Mouse (Mus musculus) splenic B cell, adult 2 months (primary cell): ENCODE results near the gene Olfr218.
"Not testable (repeated sequence)": the region's sequence is repeated elsewhere in the genome, so short reads cannot be mapped to it uniquely, and the experiment has no call there.

Experiments
- DNase-seq: peaks from one replicate; pipeline ENCODE4 v3.0.0-alpha.2; 2011; ENCODE audit warnings: low read depth, low spot score
- H3K27me3 ChIP-seq: 2 replicates; pipeline ENCODE4 v1.6.1; 2012; ENCODE audit warnings: mild to moderate bottlenecking, low read length, moderate library complexity, mixed read lengths; ENCODE audit not compliant: control insufficient read depth, poor library complexity, insufficient read depth, severe bottlenecking
- H3K36me3 ChIP-seq: 2 replicates; pipeline ENCODE4 v1.6.1; 2012; ENCODE audit warnings: mild to moderate bottlenecking, low read length, moderate library complexity, mixed read lengths; ENCODE audit not compliant: control insufficient read depth, poor library complexity, insufficient read depth, severe bottlenecking

The Olfr218 gene

GRCm38 (mm10) chr1:173197508-173197907, at the start of gene Olfr218:
TSS of gene Olfr218 (plus strand) at chr1:173197808.
- DNase-seq: no peak
- H3K27me3 ChIP-seq: no peaks in the 10 kb centered on the region
- H3K36me3 ChIP-seq: no peaks in the 10 kb centered on the region

GRCm38 (mm10) chr1:173174154-173174842, 23.3 kb upstream of the Olfr218 start:
- Histone ChIP-seq H3K36me3 (no peaks in the 10 kb centered on the region), H3K27me3 (no peaks in the 10 kb centered on the region)
- no peak for DNase-seq

- Histone ChIP-seq H3K36me3 (no peaks in the 10 kb centered on the region), H3K27me3 (no peaks in the 10 kb centered on the region; the same call in 1 of the 2 replicates)
- no peak for DNase-seq
These were observed 7.1 kb upstream of the Olfr218 start, which contains the start of gene Olfr1406 for GRCm38 (mm10) chr1:173190540-173190939. TSS of gene Olfr1406 (minus strand) at chr1:173190640.

GRCm38 (mm10) chr1:173192059-173192458, 5.5 kb upstream of the Olfr218 start:
- Histone ChIP-seq H3K27me3 (no peaks in the 10 kb centered on the region; the same call in 1 of the 2 replicates), H3K36me3 (no peaks in the 10 kb centered on the region)
- no peak for DNase-seq

GRCm38 (mm10) chr1:173196359-173196758, 1.2 kb upstream of the Olfr218 start:
- no peak for DNase-seq
- H3K27me3 ChIP-seq: no peaks in the 10 kb centered on the region
- no peaks in the 10 kb centered on the region for H3K36me3 ChIP-seq

- DNase-seq: no peak
- H3K27me3 ChIP-seq: no peaks in the 10 kb centered on the region
- no peaks in the 10 kb centered on the region for H3K36me3 ChIP-seq
These were observed 14.5 kb downstream of the Olfr218 start, which contains the start of gene Olfr1404 for GRCm38 (mm10) chr1:173212092-173212491. TSS of gene Olfr1404 (plus strand) at chr1:173212392.

GRCm38 (mm10) chr1:173216481-173216880, 18.9 kb downstream of the Olfr218 start:
- no peak for DNase-seq
- Histone ChIP-seq H3K36me3 (no peaks in the 10 kb centered on the region), H3K27me3 (no peaks in the 10 kb centered on the region)

GRCm38 (mm10) chr1:173227081-173227480, 29.5 kb downstream of the Olfr218 start, which contains the start of gene Fcer1a:
TSS of gene Fcer1a (minus strand) at chr1:173227214.
- no peaks in the 10 kb centered on the region for H3K36me3 ChIP-seq
- no peaks in the 10 kb centered on the region for H3K27me3 ChIP-seq
- no peak for DNase-seq

- not testable (repeated sequence) for DNase-seq, H3K36me3 ChIP-seq, H3K27me3 ChIP-seq
These were observed 39.4 kb downstream of the Olfr218 start for GRCm38 (mm10) chr1:173237004-173237403.

GRCm38 (mm10) chr1:173249888-173250287, 52.3 kb downstream of the Olfr218 start:
- Histone ChIP-seq H3K36me3 (no peaks in the 10 kb centered on the region), H3K27me3 (no peaks in the 10 kb centered on the region)
- DNase-seq: no peak
